9 mouse cellular contexts compared by ENCODE assay signal in the genomic region with DNA sequence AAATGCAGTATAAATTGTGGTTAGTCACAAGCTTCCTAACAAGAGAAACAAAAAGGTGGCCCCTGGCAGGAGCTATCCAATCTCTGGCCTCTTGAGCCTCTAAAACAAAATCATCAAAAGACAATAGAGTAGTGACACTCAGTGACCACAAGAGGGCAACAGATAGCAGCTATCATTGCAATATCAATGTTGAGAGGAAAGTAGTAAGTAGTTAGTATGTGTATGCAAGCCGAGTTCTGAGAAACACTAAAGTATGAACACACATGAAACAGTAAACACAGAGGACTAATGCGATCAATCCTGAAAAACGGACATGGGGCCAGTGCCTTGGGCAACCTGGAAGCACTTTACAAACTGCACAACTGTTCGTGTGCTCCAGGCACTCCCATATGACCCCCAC. TPM values are rescaled to one million over a fixed set of nuclear protein-coding genes. Genes with fewer than 3 reads are reported as not detected.
DNase-seq lines count a peak whose midpoint lies in the region; ATAC-seq lines count a peak whose summit lies in the region.
"Had no signal": no experiment of that assay in that cellular context is flagged by ENCODE, and none has a peak within 500 bp of the region (broad histone marks: within the 10 kb centered on the region; RNA-seq: fewer than 3 reads in every experiment).

No protein-coding gene starts in this region.

- H3K4me3 ChIP-seq in intestine, embryonic 16.5 days (ENCODE audit: low read length), result no peak overlapping the region
- H3K4me3 ChIP-seq: hindbrain, embryonic 15.5 days had no signal

- intact Hi-C loops in left cerebral cortex, postnatal 14 days (cut with DNase I), result loop anchor here (5.0 to 10.0 kb wide), 2 partner anchors 210 to 243 kb away; a partner anchor contains a TSS
- intact Hi-C loops in left cerebral cortex, postnatal 4 days (cut with DNase I), result loop anchor here (10.0 kb wide), 3 partner anchors 210 to 360 kb away; a partner anchor contains a TSS

- peak; percentile 45 to 50 for DNase-seq in cerebellum, adult 18-20 months
- no peak for DNase-seq in cerebellum, postnatal 36 days
- DNase-seq in left cerebral cortex, postnatal 14 days (ENCODE audit: low spot score in 2 of 2), result peak; percentile 54 to 57
- no peak for DNase-seq in left cerebral cortex, postnatal 4 days
- peak; percentile 47 for DNase-seq in c-Kit-positive CD71-positive TER-119-positive erythroid progenitor cells, embryonic 14.5 days (ENCODE audit: low spot score)
- peak; percentile 45 for DNase-seq in skeletal muscle tissue, adult 2 months (ENCODE audit: low read depth, low spot score)
- DNase-seq in urinary bladder, postnatal 14 days (ENCODE audit: low spot score), result no peak

- peaks cover 5% of the 10 kb centered on the region; the same call in 1 of the 2 replicates for H3K36me3 ChIP-seq in intestine, embryonic 16.5 days (ENCODE audit: control insufficient read depth, insufficient read depth, low read length)

- no peak overlapping the region for H3K9ac ChIP-seq in intestine, embryonic 16.5 days (ENCODE audit: low read depth, low read length)
- H3K9ac ChIP-seq: hindbrain, embryonic 15.5 days had no signal

- no peaks in the 10 kb centered on the region for H3K9me3 ChIP-seq in intestine, embryonic 16.5 days (ENCODE audit: control insufficient read depth, low read length)
- H3K9me3 ChIP-seq: hindbrain, embryonic 15.5 days had no signal

- 30% methylated on average over 4 of the region's 4 CpGs for WGBS in intestine, embryonic 16.5 days

- ATAC-seq in intestine, embryonic 16.5 days, result peak; percentile 38; the same call in 1 of the 2 replicates

- no peak overlapping the region for H3K27ac ChIP-seq in intestine, embryonic 16.5 days (ENCODE audit: low read length)
- H3K27ac ChIP-seq: hindbrain, embryonic 15.5 days had no signal

- no peaks in the 10 kb centered on the region for H3K27me3 ChIP-seq in intestine, embryonic 16.5 days (replicated peaks; ENCODE audit: control insufficient read depth, insufficient read depth, low read length)
- H3K27me3 ChIP-seq: hindbrain, embryonic 15.5 days had no signal

- no peaks in the 10 kb centered on the region for H3K4me1 ChIP-seq in intestine, embryonic 16.5 days (ENCODE audit: control insufficient read depth, insufficient read depth, low read length)
- H3K4me1 ChIP-seq: hindbrain, embryonic 15.5 days had no signal

- H3K4me2 ChIP-seq in intestine, embryonic 16.5 days (ENCODE audit: low read depth, low read length), result no peak overlapping the region
- H3K4me2 ChIP-seq: hindbrain, embryonic 15.5 days had no signal

RNA-seq across cellular contexts. Expression of a gene that starts 20.9 kb away (rescaled TPM):
- total RNA-seq in left cerebral cortex, postnatal 14 days (2021), result 10 to 100 TPM; 43.4 to 47.2 TPM
- total RNA-seq in left cerebral cortex, postnatal 4 days (2021), result 10 to 100 TPM; 37.6 to 38.2 TPM
- polyA plus RNA-seq in intestine, embryonic 16.5 days (2015; fragmentation: Nextera tagmentation; extraction: Ambion mirVana), result 67.5 and 71.1 TPM in 2 replicates

Comparison
In these comparisons a context has a peak if more than half of its experiments do, and no peak if none do; other contexts are left out.
1. DNase-seq: peak in cerebellum, adult 18-20 months (2 of 2), left cerebral cortex, postnatal 14 days (2 of 2), c-Kit-positive CD71-positive TER-119-positive erythroid progenitor cells, embryonic 14.5 days (single experiment) and skeletal muscle tissue, adult 2 months (single experiment); none in cerebellum, postnatal 36 days (0 of 2), left cerebral cortex, postnatal 4 days (single experiment) and urinary bladder, postnatal 14 days (single experiment).